Mouse (Mus musculus): Measurements from ENCODE around the gene Relch. TPM values are rescaled to one million over a fixed set of nuclear protein-coding genes. Genes with fewer than 3 reads are reported as not detected.

Gene Relch
- polyA plus RNA-seq, 1 experiment from 2014 or later = 21.8 TPM

- 82% methylated on average over 4 of the region's 4 CpGs for WGBS
These were observed 132.0 kb downstream of the Relch start for GRCm38 (mm10) chr1:105795705-105796104.

GRCm38 (mm10) chr1:105800570-105800969 lies 136.9 kb downstream of the Relch start:
- Histone ChIP-seq H3K36me3 (ENCODE audit: control insufficient read depth, insufficient read depth, low read length) (no peaks in the 10 kb centered on the region), H3K4me1 (ENCODE audit: control insufficient read depth, insufficient read depth, low read length) (no peaks in the 10 kb centered on the region), H3K27me3 (replicated peaks; ENCODE audit: control insufficient read depth, insufficient read depth, low read length) (no peaks in the 10 kb centered on the region), H3K9me3 (ENCODE audit: control insufficient read depth, low read length) (peaks cover 5% of the 10 kb centered on the region; the same call in 1 of the 2 replicates), H3K27ac (replicated peaks; ENCODE audit: low read depth, low read length) (no peak overlapping the region), H3K4me2 (ENCODE audit: low read depth, low read length) (no peak overlapping the region), H3K4me3 (ENCODE audit: low read depth, low read length) (no peak overlapping the region), H3K9ac (ENCODE audit: low read depth, low read length) (no peak overlapping the region)
- DNase-seq (ENCODE audit: low spot score) (no peak), ATAC-seq (ENCODE audit: low read depth) (no peak)
- 91% methylated on average over 6 of the region's 6 CpGs for WGBS

More at GRCm38 (mm10) chr1:105795705-105796104, 132.0 kb downstream of the Relch start:
- Histone ChIP-seq H3K4me2 (ENCODE audit: low read depth, low read length) (no peak overlapping the region), H3K27me3 (replicated peaks; ENCODE audit: control insufficient read depth, insufficient read depth, low read length) (no peaks in the 10 kb centered on the region), H3K4me3 (ENCODE audit: low read depth, low read length) (no peak overlapping the region), H3K9me3 (ENCODE audit: control insufficient read depth, low read length) (peaks cover 7% of the 10 kb centered on the region; the same call in 1 of the 2 replicates), H3K9ac (ENCODE audit: low read depth, low read length) (no peak overlapping the region), H3K36me3 (ENCODE audit: control insufficient read depth, insufficient read depth, low read length) (no peaks in the 10 kb centered on the region), H3K27ac (replicated peaks; ENCODE audit: low read depth, low read length) (no peak overlapping the region), H3K4me1 (ENCODE audit: control insufficient read depth, insufficient read depth, low read length) (no peaks in the 10 kb centered on the region)
- ATAC-seq (ENCODE audit: low read depth) (no peak), DNase-seq (ENCODE audit: low spot score) (no peak)

GRCm38 (mm10) chr1:105801252-105801651 lies 137.6 kb downstream of the Relch start:
- DNase-seq (ENCODE audit: low spot score) (no peak), ATAC-seq (ENCODE audit: low read depth) (no peak)
- Histone ChIP-seq H3K4me1 (ENCODE audit: control insufficient read depth, insufficient read depth, low read length) (no peaks in the 10 kb centered on the region), H3K27ac (replicated peaks; ENCODE audit: low read depth, low read length) (no peak overlapping the region), H3K9ac (ENCODE audit: low read depth, low read length) (no peak overlapping the region), H3K36me3 (ENCODE audit: control insufficient read depth, insufficient read depth, low read length) (no peaks in the 10 kb centered on the region), H3K27me3 (replicated peaks; ENCODE audit: control insufficient read depth, insufficient read depth, low read length) (no peaks in the 10 kb centered on the region), H3K9me3 (ENCODE audit: control insufficient read depth, low read length) (no peaks in the 10 kb centered on the region), H3K4me3 (ENCODE audit: low read depth, low read length) (no peak overlapping the region), H3K4me2 (ENCODE audit: low read depth, low read length) (no peak overlapping the region)

GRCm38 (mm10) chr1:105802941-105803340 lies 139.3 kb downstream of the Relch start:
- Histone ChIP-seq H3K4me3 (ENCODE audit: low read depth, low read length) (no peak overlapping the region), H3K9me3 (ENCODE audit: control insufficient read depth, low read length) (no peaks in the 10 kb centered on the region), H3K36me3 (ENCODE audit: control insufficient read depth, insufficient read depth, low read length) (no peaks in the 10 kb centered on the region), H3K27ac (replicated peaks; ENCODE audit: low read depth, low read length) (no peak overlapping the region), H3K4me1 (ENCODE audit: control insufficient read depth, insufficient read depth, low read length) (no peaks in the 10 kb centered on the region), H3K9ac (ENCODE audit: low read depth, low read length) (no peak overlapping the region), H3K27me3 (replicated peaks; ENCODE audit: control insufficient read depth, insufficient read depth, low read length) (no peaks in the 10 kb centered on the region), H3K4me2 (ENCODE audit: low read depth, low read length) (no peak overlapping the region)
- DNase-seq (ENCODE audit: low spot score) = no peak
- 61% methylated on average over 6 of the region's 6 CpGs for WGBS
- ATAC-seq (ENCODE audit: low read depth) = no peak

GRCm38 (mm10) chr1:105804285-105804684 lies 140.6 kb downstream of the Relch start:
- H3K9me3 ChIP-seq (ENCODE audit: control insufficient read depth, low read length) = no peaks in the 10 kb centered on the region
- H3K9ac ChIP-seq (ENCODE audit: low read depth, low read length) = no peak overlapping the region
- ATAC-seq (ENCODE audit: low read depth) (no peak), DNase-seq (ENCODE audit: low spot score) (no peak)
- H3K36me3 ChIP-seq (ENCODE audit: control insufficient read depth, insufficient read depth, low read length) = no peaks in the 10 kb centered on the region
- H3K27me3 ChIP-seq (replicated peaks; ENCODE audit: control insufficient read depth, insufficient read depth, low read length) = no peaks in the 10 kb centered on the region
- no peak overlapping the region for H3K4me3 ChIP-seq (ENCODE audit: low read depth, low read length)
- H3K4me2 ChIP-seq (ENCODE audit: low read depth, low read length) = no peak overlapping the region
- no peaks in the 10 kb centered on the region for H3K4me1 ChIP-seq (ENCODE audit: control insufficient read depth, insufficient read depth, low read length)
- WGBS = 83% methylated on average over 3 of the region's 3 CpGs
- no peak overlapping the region for H3K27ac ChIP-seq (replicated peaks; ENCODE audit: low read depth, low read length)

Other genes starting within 250 kb of the Relch start
- 13.1 and 14.5 TPM in 2 replicates for gene Pign, start 184 bp upstream of the Relch start, polyA plus RNA-seq (2014; fragmentation: Nextera tagmentation; extraction: Ambion mirVana)
- 1.7 and 1.8 TPM in 2 replicates for gene Tnfrsf11a, start 116.9 kb downstream of the Relch start, polyA plus RNA-seq (2014; fragmentation: Nextera tagmentation; extraction: Ambion mirVana)